Mouse (Mus musculus) MEL (cell line): ENCODE measurements around the gene Elmsan1. TPM values are rescaled to one million over a fixed set of nuclear protein-coding genes. Genes with fewer than 3 reads are reported as not detected.
A peak's percentile ranks its signal among the peaks of the same experiment; 100 is the strongest.

ENCODE experiments used
- DNase-seq: peaks from one replicate; pipeline ENCODE4 v3.0.0; 2011; ENCODE audit warnings: low read depth, low spot score
- H3K27ac ChIP-seq: 2 replicates; pipeline ENCODE4 v1.5.1; 2012; ENCODE audit warnings: low read depth, mild to moderate bottlenecking, control low read depth, low read length, moderate library complexity; ENCODE audit not compliant: control insufficient read depth
- H3K27me3 ChIP-seq, 2 experiments: fragments of 150-350 bp in 1 of 2; sonication (generic) in 1 of 2; 2 replicates each; pipeline ENCODE4 v1.6.1; 2012; ENCODE audit warnings: low read length in 2 of 2, mild to moderate bottlenecking in 2 of 2, improper control_type of control experiment in 1 of 2, moderate library complexity in 1 of 2; ENCODE audit not compliant: insufficient read depth in 2 of 2, control insufficient read depth in 1 of 2
- H3K36me3 ChIP-seq, 2 experiments: 2 replicates each; pipeline ENCODE4 v1.6.1; 2012 to 2014; ENCODE audit warnings: low read length in 2 of 2, improper control_type of control experiment in 1 of 2, inconsistent platforms in 1 of 2, mild to moderate bottlenecking in 1 of 2; ENCODE audit not compliant: insufficient read depth in 2 of 2, control insufficient read depth in 1 of 2
- H3K4me1 ChIP-seq, 2 experiments: fragments of 150-350 bp in 1 of 2; sonication (generic) in 1 of 2; 2 replicates each; pipeline ENCODE4 v1.6.1; 2012; ENCODE audit warnings: low read length in 2 of 2, improper control_type of control experiment in 1 of 2, mild to moderate bottlenecking in 1 of 2; ENCODE audit not compliant: insufficient read depth in 2 of 2, control insufficient read depth in 1 of 2
- H3K4me3 ChIP-seq, 2 experiments: fragments of 150-350 bp in 1 of 2; sonication (generic) in 1 of 2; 2 replicates each; pipeline ENCODE4 v1.5.1; 2012; ENCODE audit warnings: low read depth in 2 of 2, low read length in 2 of 2, mild to moderate bottlenecking in 2 of 2, moderate library complexity in 2 of 2, control low read depth in 1 of 2, improper control_type of control experiment in 1 of 2; ENCODE audit not compliant: control insufficient read depth in 1 of 2, insufficient read depth in 1 of 2
- H3K79me2 ChIP-seq: 2 replicates; pipeline ENCODE4 v1.6.1; 2012; ENCODE audit warnings: mild to moderate bottlenecking, low read length, moderate library complexity; ENCODE audit not compliant: control insufficient read depth, poor library complexity, insufficient read depth
- H3K9ac ChIP-seq: 2 replicates; pipeline ENCODE4 v1.6.1; 2012; ENCODE audit warnings: low read depth, mild to moderate bottlenecking, control low read depth, low read length, moderate library complexity; ENCODE audit not compliant: control insufficient read depth, poor library complexity, severe bottlenecking
- H3K9me3 ChIP-seq: fragments of 150-350 bp; sonication (generic); replicated peaks from 2 replicates; pipeline ENCODE4 v1.6.1; 2012; ENCODE audit warnings: mild to moderate bottlenecking, low read length, improper control_type of control experiment, moderate library complexity; ENCODE audit not compliant: insufficient read depth
- CTCF ChIP-seq, 3 experiments: IDR thresholded peaks in 2 of 3; conservative IDR thresholded peaks in 1 of 3; 2 replicates each; pipeline ENCODE4 v1.5.1; 2011 to 2012; ENCODE audit warnings: low read length in 3 of 3, low read depth in 2 of 3, mild to moderate bottlenecking in 2 of 3, improper control_type of control experiment in 1 of 3, inconsistent platforms in 1 of 3, mixed read lengths in 1 of 3, moderate library complexity in 1 of 3; ENCODE audit not compliant: control insufficient read depth in 1 of 3, insufficient read depth in 1 of 3, poor library complexity in 1 of 3, severe bottlenecking in 1 of 3
- ETS1 ChIP-seq: IDR thresholded peaks from 2 replicates; pipeline ENCODE4 v1.6.1; 2012; ENCODE audit warnings: low read depth, mild to moderate bottlenecking, inconsistent platforms, low read length, improper control_type of control experiment, moderate library complexity
- GATA1 ChIP-seq: IDR thresholded peaks from 2 replicates; pipeline ENCODE4 v1.6.1; 2011; ENCODE audit warnings: low read depth, low read length, improper control_type of control experiment
- JUND ChIP-seq: IDR thresholded peaks from 2 replicates; pipeline ENCODE4 v1.6.1; 2011; ENCODE audit warnings: low read depth, mild to moderate bottlenecking, improper control_type of control experiment, low read length
- MAFK ChIP-seq: IDR thresholded peaks from 2 replicates; pipeline ENCODE4 v1.6.1; 2011; ENCODE audit warnings: low read depth, mild to moderate bottlenecking, low read length, improper control_type of control experiment, borderline replicate concordance
- MAX ChIP-seq: IDR thresholded peaks from 2 replicates; pipeline ENCODE4 v1.6.1; 2011; ENCODE audit warnings: low read length, improper control_type of control experiment
- MAZ ChIP-seq: IDR thresholded peaks from 2 replicates; pipeline ENCODE4 v1.6.1; 2012; ENCODE audit warnings: low read depth, mild to moderate bottlenecking, inconsistent platforms, low read length, improper control_type of control experiment
- MYB ChIP-seq: IDR thresholded peaks from 2 replicates; pipeline ENCODE4 v1.6.1; 2011; ENCODE audit warnings: mild to moderate bottlenecking, low read depth, low read length, improper control_type of control experiment
- POLR2A ChIP-seq, 2 experiments: IDR thresholded peaks; 2 replicates each; pipeline ENCODE4 v1.6.1; 2011 to 2012; ENCODE audit warnings: low read length in 2 of 2, mild to moderate bottlenecking in 2 of 2, control low read depth in 1 of 2, improper control_type of control experiment in 1 of 2, low read depth in 1 of 2, moderate library complexity in 1 of 2; ENCODE audit not compliant: control insufficient read depth in 1 of 2, insufficient read depth in 1 of 2, poor library complexity in 1 of 2
- RAD21 ChIP-seq: IDR thresholded peaks from 2 replicates; pipeline ENCODE4 v1.6.1; 2011; ENCODE audit warnings: mild to moderate bottlenecking, low read depth, low read length, improper control_type of control experiment
- SMC3 ChIP-seq: IDR thresholded peaks from 2 replicates; pipeline ENCODE4 v1.6.1; 2011; ENCODE audit warnings: low read depth, low read length, improper control_type of control experiment
- UBTF ChIP-seq: IDR thresholded peaks from 2 replicates; pipeline ENCODE4 v1.6.1; 2012; ENCODE audit warnings: low read depth, mild to moderate bottlenecking, inconsistent platforms, low read length, improper control_type of control experiment, moderate library complexity, borderline replicate concordance; ENCODE audit not compliant: insufficient read depth
- ZC3H11A ChIP-seq: IDR thresholded peaks from 2 replicates; pipeline ENCODE4 v1.6.1; 2012; ENCODE audit warnings: low read depth, mild to moderate bottlenecking, inconsistent platforms, low read length, improper control_type of control experiment
- ZNF384 ChIP-seq: IDR thresholded peaks from 2 replicates; pipeline ENCODE4 v1.6.1; 2012; ENCODE audit warnings: low read depth, mild to moderate bottlenecking, inconsistent platforms, low read length, improper control_type of control experiment
- polyA plus RNA-seq, 2 experiments: library from polyadenylated mRNA; stranded (reverse) in 1 of 2; unstranded in 1 of 2; fragments of >175 nt in 1 of 2; fragments of >200 nt in 1 of 2; gene quantifications; 2 replicates each; pipeline versions ENCODE4 v1.2.1 to v1.2.4; 2012; ENCODE audit warnings: low replicate concordance in 2 of 2, low read depth in 1 of 2; ENCODE audit not compliant: insufficient read length in 2 of 2, insufficient read depth in 1 of 2, missing spikeins in 1 of 2
- total RNA-seq: library from RNA; depleted of rRNA; stranded (reverse); fragments of 300-350 nt; gene quantifications from 2 replicates; pipeline ENCODE4 v1.2.3, GENCODE M21; 2012

The Elmsan1 gene
- total and polyA plus RNA-seq, 3 experiments: 7.7 to 25.3 TPM; not detected in 1

GRCm38 (mm10) chr12:84163133-84163532, 55.5 kb downstream of the Elmsan1 start:
- no peak overlapping the region for H3K27ac ChIP-seq
- peak; percentile 45 for TF ChIP-seq SMC3
- no peak for TF ChIP-seq MAFK
- TF ChIP-seq CTCF (IDR thresholded peaks at IDR 0.05 in 2 of 3, conservative IDR thresholded peaks at IDR 0.05 in 1 of 3; ENCODE audit: control insufficient read depth in 1 of 3, insufficient read depth in 1 of 3, low read depth in 2 of 3, low read length in 3 of 3, poor library complexity in 1 of 3, severe bottlenecking in 1 of 3): peak; percentile 7 to 55 (median 55); a peak in 4 of 6 replicates
- no peak for TF ChIP-seq ETS1
- TF ChIP-seq JUND: no peak
- 0 out of 2 replicates have a peak, but pooled peaks have one; percentile 28 for TF ChIP-seq ZC3H11A
- TF ChIP-seq RAD21: peak; percentile 48
- no peak for TF ChIP-seq MAZ
- H3K36me3 ChIP-seq: peaks cover 0 to 15% of the 10 kb centered on the region in 2 experiments; a peak in 1 of 4 replicates
- no peak overlapping the region for H3K4me3 ChIP-seq
- H3K9me3 ChIP-seq: no peaks in the 10 kb centered on the region
- H3K79me2 ChIP-seq: peaks cover 19% of the 10 kb centered on the region; the same call in 1 of the 2 replicates
- peak; percentile 30 for DNase-seq
- no peaks in the 10 kb centered on the region for H3K4me1 ChIP-seq
- no peaks in the 10 kb centered on the region for H3K27me3 ChIP-seq
- no peak overlapping the region for H3K9ac ChIP-seq

GRCm38 (mm10) chr12:84161616-84162433, 56.9 kb downstream of the Elmsan1 start:
- TF ChIP-seq MYB (no peak), MAX (no peak), UBTF (no peak), GATA1 (no peak), ZNF384 (no peak), SMC3 (peak; percentile 64), ZC3H11A (0 out of 2 replicates have a peak, but pooled peaks have one; percentile 19), CTCF (IDR thresholded peaks at IDR 0.05 in 2 of 3, conservative IDR thresholded peaks at IDR 0.05 in 1 of 3; ENCODE audit: control insufficient read depth in 1 of 3, insufficient read depth in 1 of 3, low read depth in 2 of 3, low read length in 3 of 3, poor library complexity in 1 of 3, severe bottlenecking in 1 of 3) (peak; percentile 35 to 49 (median 39); a peak in 5 of 6 replicates), RAD21 (peak; percentile 42), POLR2A (IDR thresholded peaks at IDR 0.05; ENCODE audit: control insufficient read depth in 1 of 2, insufficient read depth in 1 of 2, low read depth in 1 of 2, low read length in 2 of 2, poor library complexity in 1 of 2) (no peak)
- Histone ChIP-seq H3K4me3 (no peak overlapping the region), H3K36me3 (peaks cover 0 to 17% of the 10 kb centered on the region in 2 experiments; a peak in 2 of 4 replicates), H3K9ac (no peak overlapping the region), H3K4me1 (no peaks in the 10 kb centered on the region), H3K9me3 (no peaks in the 10 kb centered on the region), H3K79me2 (peaks cover 11% of the 10 kb centered on the region; the same call in 1 of the 2 replicates), H3K27ac (no peak overlapping the region), H3K27me3 (no peaks in the 10 kb centered on the region)
- peak; percentile 33 for DNase-seq
